Comparison of ENCODE assay signal across 8 mouse cellular contexts in the genomic region with DNA sequence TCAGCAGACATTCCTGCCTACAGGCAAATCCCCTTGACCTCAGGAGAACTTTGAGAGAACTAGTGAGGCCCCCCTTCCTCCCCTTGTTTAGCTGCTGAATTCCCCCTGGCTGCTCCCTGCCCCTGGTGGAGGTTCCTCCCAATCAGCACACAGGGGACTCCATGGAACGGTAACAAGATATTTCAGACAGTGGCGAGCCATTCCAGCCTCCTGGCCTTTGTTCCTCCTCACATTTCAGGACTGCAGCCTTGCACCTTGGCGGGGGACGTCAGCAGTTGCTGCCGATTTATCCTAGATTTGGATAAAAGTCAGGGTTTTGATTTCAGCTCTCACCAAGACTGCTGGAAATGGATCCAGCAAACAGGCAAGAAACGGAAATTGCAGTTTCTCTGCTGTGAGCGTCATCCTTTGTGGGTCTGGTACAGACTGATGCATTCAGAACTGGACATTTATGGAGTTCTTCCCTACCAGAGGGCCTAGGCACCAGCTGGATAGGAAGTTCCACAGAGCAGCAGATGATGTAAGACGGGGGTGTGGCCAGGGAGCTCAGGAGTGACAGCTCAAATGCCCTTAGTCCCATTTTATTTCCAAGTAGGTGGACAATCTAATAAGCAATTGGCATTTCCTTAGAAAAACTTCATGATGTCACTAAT.
DNase-seq lines count a peak whose midpoint lies in the region; ATAC-seq lines count a peak whose summit lies in the region.

No protein-coding gene starts in this region.

- peak overlapping the region; percentile 83 for H3K27ac ChIP-seq in hindbrain, embryonic 10.5 days
- no peak overlapping the region for H3K27ac ChIP-seq in hindbrain, embryonic 13.5 days
- H3K27ac ChIP-seq in embryonic facial prominence, embryonic 10.5 days (replicated peaks) = peak overlapping the region; percentile 86
- H3K27ac ChIP-seq in limb, embryonic 10.5 days = peak overlapping the region; percentile 85

- WGBS in hindbrain, embryonic 10.5 days = 35% methylated on average over 8 of the region's 8 CpGs
- WGBS in hindbrain, embryonic 13.5 days = 47% methylated on average over 8 of the region's 8 CpGs
- 24% methylated on average over 8 of the region's 8 CpGs for WGBS in embryonic facial prominence, embryonic 10.5 days
- 42% methylated on average over 8 of the region's 8 CpGs for whole genome bisulfite sequencing in limb, embryonic 10.5 days

- ATAC-seq in hindbrain, embryonic 13.5 days (ENCODE audit: low FRiP score) = no peak
- no peak for ATAC-seq in cerebellum, adult (ENCODE audit: insufficient number of reproducible peaks, low FRiP score, low TSS enrichment)

- no peak overlapping the region for H3K4me2 ChIP-seq in hindbrain, embryonic 13.5 days

- peaks cover 45% of the 10 kb centered on the region for H3K4me1 ChIP-seq in hindbrain, embryonic 10.5 days (replicated peaks)
- H3K4me1 ChIP-seq in hindbrain, embryonic 13.5 days (replicated peaks) = peaks cover 38% of the 10 kb centered on the region
- peaks cover 39% of the 10 kb centered on the region for H3K4me1 ChIP-seq in embryonic facial prominence, embryonic 10.5 days
- H3K4me1 ChIP-seq in limb, embryonic 10.5 days = peaks cover 31% of the 10 kb centered on the region

- no peaks in the 10 kb centered on the region for H3K9me3 ChIP-seq in hindbrain, embryonic 10.5 days
- H3K9me3 ChIP-seq in hindbrain, embryonic 13.5 days = no peaks in the 10 kb centered on the region
- no peaks in the 10 kb centered on the region for H3K9me3 ChIP-seq in embryonic facial prominence, embryonic 10.5 days
- no peaks in the 10 kb centered on the region for H3K9me3 ChIP-seq in limb, embryonic 10.5 days (replicated peaks)

- H3K27me3 ChIP-seq in hindbrain, embryonic 10.5 days (ENCODE audit: insufficient read depth, poor library complexity, severe bottlenecking) = no peaks in the 10 kb centered on the region; the same call in 1 of the 2 replicates
- H3K27me3 ChIP-seq in hindbrain, embryonic 13.5 days = no peaks in the 10 kb centered on the region
- H3K27me3 ChIP-seq in embryonic facial prominence, embryonic 10.5 days (replicated peaks; ENCODE audit: low read depth, poor library complexity, severe bottlenecking) = no peaks in the 10 kb centered on the region
- no peaks in the 10 kb centered on the region for H3K27me3 ChIP-seq in limb, embryonic 10.5 days (ENCODE audit: low read depth, poor library complexity, severe bottlenecking)

- H3K9ac ChIP-seq in hindbrain, embryonic 13.5 days = no peak overlapping the region

- H3K36me3 ChIP-seq in hindbrain, embryonic 10.5 days = no peaks in the 10 kb centered on the region
- no peaks in the 10 kb centered on the region for H3K36me3 ChIP-seq in hindbrain, embryonic 13.5 days
- H3K36me3 ChIP-seq in embryonic facial prominence, embryonic 10.5 days (replicated peaks) = no peaks in the 10 kb centered on the region
- no peaks in the 10 kb centered on the region for H3K36me3 ChIP-seq in limb, embryonic 10.5 days

- no peak overlapping the region for H3K4me3 ChIP-seq in hindbrain, embryonic 10.5 days
- no peak overlapping the region for H3K4me3 ChIP-seq in hindbrain, embryonic 13.5 days
- H3K4me3 ChIP-seq in embryonic facial prominence, embryonic 10.5 days = peak overlapping the region; percentile 30
- peak overlapping the region; percentile 26; the same call in 1 of the 2 replicates for H3K4me3 ChIP-seq in limb, embryonic 10.5 days

- DNase-seq in hindbrain, embryonic 10.5 days (ENCODE audit: low spot score) = peak; percentile 47
- peak; percentile 13 for DNase-seq in R1 (ENCODE audit: low read depth, low spot score)
- DNase-seq in embryonic facial prominence, embryonic 10.5 days (ENCODE audit: low spot score) = peak; percentile 76
- peak; percentile 62 for DNase-seq in limb, embryonic 10.5 days (ENCODE audit: low spot score)
- peak; percentile 6 for DNase-seq in yolk sac, embryonic 10.5 days (ENCODE audit: low spot score)
- DNase-seq in spleen, postnatal 4 days (ENCODE audit: low spot score in 2 of 2) = no peak

Comparison
In these comparisons a context has a peak if more than half of its experiments do, and no peak if none do; other contexts are left out.
1. DNase-seq: peak in hindbrain, embryonic 10.5 days (single experiment), R1 (single experiment), embryonic facial prominence, embryonic 10.5 days (single experiment), limb, embryonic 10.5 days (single experiment) and yolk sac, embryonic 10.5 days (single experiment); none in spleen, postnatal 4 days (0 of 2).
2. H3K4me3 ChIP-seq: peak in embryonic facial prominence, embryonic 10.5 days (single experiment) and limb, embryonic 10.5 days (single experiment); none in hindbrain, embryonic 10.5 days (single experiment) and hindbrain, embryonic 13.5 days (single experiment).